Mouse (Mus musculus) spleen, postnatal 14 days (tissue): ENCODE data around the gene Taar5.

Experiments
- DNase-seq, 2 experiments: peaks; one replicate each; pipeline ENCODE4 v3.0.0; 2021 to 2022; ENCODE audit warnings: low spot score in 2 of 2

Taar5 gene

GRCm38 (mm10) chr10:23970656-23971165 lies at the start of gene Taar5:
Gene Taar5, plus strand, starts transcription at chr10:23970706.
- DNase-seq = no peak

DNA sequence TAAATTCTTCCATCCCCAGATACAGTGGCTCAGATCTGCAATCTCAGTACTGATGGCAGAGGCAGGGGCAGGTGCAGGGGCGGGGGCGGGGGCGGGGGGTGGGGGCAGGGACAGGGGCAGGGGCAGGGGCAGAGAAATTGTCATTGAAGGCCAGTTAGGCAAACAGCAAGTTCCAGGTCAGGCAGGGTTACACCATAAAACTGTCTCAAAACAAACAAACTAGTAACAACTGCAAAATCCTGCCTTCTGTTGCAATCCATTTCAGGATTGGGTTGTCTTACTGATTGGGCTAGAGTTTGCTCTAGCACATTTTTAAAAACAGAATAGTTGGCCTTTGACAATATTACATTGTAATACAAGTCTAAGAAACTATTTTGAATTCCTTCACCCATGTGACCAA lies 48.0 kb upstream of the Taar5 start:
- DNase-seq = no peak

- DNase-seq = no peak
Observed at GRCm38 (mm10) chr10:23923941-23924340, 46.6 kb upstream of the Taar5 start.

GRCm38 (mm10) chr10:23937613-23938012 lies 32.9 kb upstream of the Taar5 start:
- DNase-seq = no peak

GRCm38 (mm10) chr10:23938312-23938711 lies 32.2 kb upstream of the Taar5 start, which contains the start of gene Taar2:
Gene Taar2, plus strand, starts transcription at chr10:23938572.
- no peak for DNase-seq

- no peak for DNase-seq
Observed at GRCm38 (mm10) chr10:23942465-23942864, 28.0 kb upstream of the Taar5 start.

DNA sequence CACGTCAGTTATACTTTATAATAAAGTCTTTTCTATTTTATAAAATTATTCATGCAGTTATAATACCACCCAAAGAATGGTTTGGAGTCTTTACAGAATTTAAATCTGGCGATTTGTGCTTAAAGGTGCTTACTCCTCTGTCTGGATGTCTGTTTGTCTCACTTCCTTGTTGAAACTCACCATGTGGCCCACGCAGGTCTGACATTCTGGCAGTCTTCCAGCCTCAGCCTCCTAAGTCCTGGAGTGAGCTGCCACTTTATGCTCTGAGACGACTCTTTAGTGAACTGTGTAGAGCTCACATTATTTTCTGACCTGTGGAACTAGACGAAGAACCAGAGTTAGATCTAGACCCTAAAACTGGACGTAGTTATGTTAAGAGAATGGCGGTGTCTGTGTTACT lies 22.5 kb upstream of the Taar5 start:
- DNase-seq = no peak

DNA sequence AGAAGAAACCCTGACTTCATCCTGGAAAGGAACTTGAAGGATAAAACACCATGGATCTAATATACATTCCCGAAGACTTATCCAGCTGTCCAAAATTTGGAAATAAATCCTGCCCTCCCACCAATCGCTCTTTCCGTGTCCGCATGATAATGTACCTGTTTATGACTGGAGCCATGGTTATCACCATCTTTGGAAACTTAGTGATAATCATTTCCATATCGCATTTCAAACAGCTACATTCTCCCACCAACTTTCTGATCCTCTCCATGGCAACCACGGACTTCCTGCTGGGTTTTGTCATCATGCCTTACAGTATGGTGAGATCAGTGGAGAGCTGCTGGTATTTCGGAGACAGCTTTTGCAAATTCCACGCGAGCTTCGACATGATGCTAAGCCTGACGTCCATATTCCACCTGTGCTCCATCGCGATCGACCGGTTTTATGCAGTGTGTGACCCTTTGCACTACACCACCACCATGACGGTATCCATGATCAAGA lies 20.9 kb upstream of the Taar5 start, which contains the start of gene Taar3:
TSS of gene Taar3 (plus strand) at position 51 of the 498 bp plus-strand sequence.
- DNase-seq = no peak

GRCm38 (mm10) chr10:23951714-23952113 lies 18.8 kb upstream of the Taar5 start:
- no peak for DNase-seq

DNA sequence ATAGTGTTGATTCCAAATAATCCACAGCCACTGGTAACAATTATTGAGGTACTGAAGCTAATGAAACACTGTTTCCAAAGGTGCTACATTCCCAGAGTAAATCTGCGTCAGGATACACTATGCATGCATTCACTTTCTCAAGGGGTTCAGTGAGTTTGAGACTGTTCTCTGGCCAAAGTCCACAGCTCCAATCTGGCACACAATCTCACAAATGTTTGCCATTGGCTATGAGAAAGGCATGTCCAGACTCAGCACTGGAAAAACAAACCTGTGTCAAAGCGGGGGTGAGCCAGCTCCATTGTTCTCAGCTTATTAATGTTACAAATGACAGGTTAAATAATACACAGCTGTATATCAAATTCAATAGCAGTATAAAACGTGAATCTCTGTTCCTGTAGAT lies 11.4 kb upstream of the Taar5 start:
- no peak for DNase-seq

- DNase-seq = no peak
Observed at GRCm38 (mm10) chr10:23960444-23960915, 10.0 kb upstream of the Taar5 start, which contains the start of gene Taar4. Gene Taar4, plus strand, starts transcription at chr10:23960494.

DNA sequence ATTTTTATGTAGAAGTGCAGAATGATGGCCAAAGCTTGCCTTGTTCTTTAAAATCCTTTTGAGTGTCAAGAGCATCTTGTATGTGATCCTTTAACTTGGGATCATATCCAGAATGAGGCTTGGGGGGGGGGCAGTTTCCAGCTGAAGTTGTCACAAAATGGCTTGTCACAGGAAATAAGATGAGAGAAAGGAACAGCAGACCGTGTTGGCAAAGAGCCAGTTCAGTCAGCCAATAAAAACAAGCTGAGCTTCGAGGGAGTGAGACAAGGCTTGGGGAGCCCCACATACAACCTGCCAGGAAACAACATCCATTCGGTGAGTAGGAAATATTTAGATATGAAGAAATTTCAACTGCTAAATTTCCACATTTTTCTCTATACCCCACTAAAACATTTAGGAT lies 7.1 kb upstream of the Taar5 start:
- no peak for DNase-seq

DNA sequence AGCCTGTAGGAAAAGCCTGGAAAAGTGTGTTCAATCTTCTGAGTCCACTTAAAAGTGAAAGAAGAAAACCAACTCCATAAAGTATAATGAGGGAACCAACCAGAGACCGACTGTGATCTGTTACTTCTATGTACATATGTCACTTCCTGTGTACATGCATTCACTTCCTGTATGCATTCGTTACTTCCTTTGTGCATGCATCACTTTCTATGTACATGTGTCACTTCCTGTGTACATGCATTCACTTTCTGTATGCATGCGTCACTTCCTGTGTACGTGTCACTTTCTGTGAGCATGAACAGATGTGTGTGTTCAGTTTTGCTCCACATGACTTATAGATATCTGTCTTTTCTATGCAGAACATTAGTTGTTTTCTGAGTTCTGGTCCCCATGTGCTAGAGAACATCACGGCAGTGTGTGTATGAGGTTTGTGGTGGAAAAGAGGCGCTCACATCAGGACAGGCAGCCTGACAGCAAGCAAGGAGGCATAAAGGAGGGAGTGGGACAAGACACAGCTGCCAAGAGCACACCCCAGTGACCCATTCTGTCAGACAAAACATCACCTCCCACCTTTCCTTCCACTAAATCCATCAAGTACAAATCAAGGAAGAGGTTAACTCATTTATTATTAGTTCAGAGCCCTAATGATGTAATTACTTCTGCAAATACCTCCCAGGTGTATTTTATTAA lies 5.4 kb upstream of the Taar5 start:
- DNase-seq = no peak

DNA sequence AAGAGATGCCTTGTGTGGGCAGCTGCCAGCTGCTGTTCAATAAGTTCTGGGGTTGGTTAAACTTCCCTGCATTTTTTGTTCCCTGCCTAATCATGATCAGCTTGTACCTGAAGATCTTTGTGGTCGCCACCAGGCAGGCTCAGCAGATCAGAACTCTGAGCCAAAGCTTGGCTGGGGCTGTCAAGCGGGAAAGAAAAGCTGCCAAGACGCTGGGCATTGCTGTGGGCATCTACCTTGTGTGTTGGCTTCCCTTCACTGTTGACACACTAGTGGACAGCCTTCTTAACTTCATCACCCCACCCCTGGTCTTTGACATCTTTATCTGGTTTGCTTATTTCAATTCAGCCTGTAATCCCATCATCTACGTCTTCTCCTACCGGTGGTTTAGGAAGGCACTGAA lies 750 bp downstream of the Taar5 start:
- DNase-seq = no peak

DNA sequence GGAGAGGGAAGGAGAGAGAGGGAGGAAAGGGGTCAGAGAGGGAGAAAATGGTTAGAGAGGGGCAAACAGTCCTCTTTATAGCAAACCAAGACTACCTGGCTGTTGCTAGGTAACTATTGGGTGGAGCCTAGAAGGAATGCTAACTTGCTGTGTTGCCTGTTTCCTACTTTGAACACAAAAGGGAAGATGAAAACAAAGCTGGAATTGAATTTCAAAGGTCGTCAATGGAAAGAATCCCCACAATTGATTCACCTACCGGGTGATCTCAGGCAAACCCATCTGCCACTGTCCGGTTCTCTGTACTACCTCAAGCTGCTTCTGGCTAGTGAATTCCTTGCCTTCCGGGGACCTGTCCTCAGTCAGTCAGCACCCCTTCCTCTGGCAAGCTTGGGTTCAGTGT lies 7.5 kb downstream of the Taar5 start:
- no peak for DNase-seq

- peak; percentile 11 to 45 for DNase-seq
Observed at GRCm38 (mm10) chr10:23978901-23979705, 8.6 kb downstream of the Taar5 start.

GRCm38 (mm10) chr10:23985546-23985945 lies 15.0 kb downstream of the Taar5 start, which contains the start of gene Taar6:
Gene Taar6, minus strand, starts transcription at chr10:23985646.
- no peak for DNase-seq

- no peak for DNase-seq
Observed at GRCm38 (mm10) chr10:23986419-23986818, 15.9 kb downstream of the Taar5 start.

GRCm38 (mm10) chr10:23993381-23993780 lies 22.9 kb downstream of the Taar5 start, which contains the start of gene Taar7a:
Gene Taar7a, minus strand, starts transcription at chr10:23993481.
- no peak for DNase-seq

GRCm38 (mm10) chr10:23999639-24000038 lies 29.1 kb downstream of the Taar5 start, which contains the start of gene Taar7b:
Gene Taar7b, plus strand, starts transcription at chr10:23999939.
- no peak for DNase-seq

- no peak for DNase-seq
Observed at GRCm38 (mm10) chr10:24006442-24006841, 35.9 kb downstream of the Taar5 start.

DNA sequence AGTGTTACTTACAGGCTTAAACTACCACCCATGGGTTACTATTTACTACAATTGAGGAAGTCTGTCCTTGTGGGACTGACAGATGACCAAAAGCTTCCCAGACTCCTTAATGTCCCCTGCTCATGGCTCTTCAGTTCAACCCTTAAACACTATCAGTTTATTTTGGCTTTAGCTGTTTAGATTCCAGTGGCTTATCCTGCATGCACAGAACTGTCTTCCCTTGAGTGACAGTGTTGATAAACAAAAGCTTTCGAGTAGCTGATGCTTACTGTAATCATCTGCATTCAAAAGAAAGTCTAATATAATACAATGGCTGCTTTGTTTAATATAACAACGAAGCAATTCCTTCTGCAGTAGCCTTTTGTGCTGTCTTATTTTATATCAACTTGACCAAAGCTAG lies 36.5 kb downstream of the Taar5 start:
- DNase-seq = no peak
